Mouse (Mus musculus) forebrain, embryonic 13.5 days (tissue): Measurements from ENCODE around the gene Cib1. TPM values are rescaled to one million over a fixed set of nuclear protein-coding genes. Genes with fewer than 3 reads are reported as not detected.
A peak's percentile ranks its signal among the peaks of the same experiment; 100 is the strongest.

Experiments
- ATAC-seq: fragments of 200-750 bp; cut with Nextera tagmentation; 2 replicates; pipeline ENCODE4 v1.8.0; 2017
- H3K27ac ChIP-seq: fragments of 300-500 bp; sonication (generic); 2 replicates; pipeline ENCODE4 v1.5.1; 2015; ENCODE audit warnings: inconsistent platforms, mild to moderate bottlenecking, moderate library complexity
- H3K27me3 ChIP-seq: fragments of 300-500 bp; sonication (generic); 2 replicates; pipeline ENCODE4 v1.6.1; 2015; ENCODE audit warnings: mild to moderate bottlenecking, inconsistent platforms
- H3K36me3 ChIP-seq: fragments of 300-500 bp; sonication (generic); 2 replicates; pipeline ENCODE4 v1.6.1; 2015; ENCODE audit warnings: mild to moderate bottlenecking, inconsistent platforms; ENCODE audit not compliant: poor library complexity, severe bottlenecking
- H3K4me1 ChIP-seq: fragments of 300-500 bp; sonication (generic); 2 replicates; pipeline ENCODE4 v1.6.1; 2015; ENCODE audit warnings: inconsistent platforms
- H3K4me2 ChIP-seq: fragments of 300-500 bp; sonication (generic); 2 replicates; pipeline ENCODE4 v1.6.1; 2015; ENCODE audit warnings: inconsistent platforms, mild to moderate bottlenecking, moderate library complexity
- H3K4me3 ChIP-seq: fragments of 300-500 bp; sonication (generic); 2 replicates; pipeline ENCODE4 v1.5.1; 2015; ENCODE audit warnings: mild to moderate bottlenecking, inconsistent platforms
- H3K9ac ChIP-seq: fragments of 300-500 bp; sonication (generic); 2 replicates; pipeline ENCODE4 v1.6.1; 2015; ENCODE audit warnings: mild to moderate bottlenecking, inconsistent platforms
- H3K9me3 ChIP-seq: fragments of 300-500 bp; sonication (generic); replicated peaks from 2 replicates; pipeline ENCODE4 v1.6.1; 2016; ENCODE audit warnings: inconsistent platforms
- whole genome bisulfite sequencing: fragments of 180-500 bp; shearing (Covaris S2); methylation state at CpG from one replicate; pipeline ENCODE4 v1.1.7; 2015; 5-methylcytosine and 5-hydroxymethylcytosine counted together
- polyA plus RNA-seq: library from polyadenylated mRNA; unstranded; fragments of >200 nt; fragmentation: Nextera tagmentation; extraction: Ambion mirVana; gene quantifications from 2 replicates; pipeline ENCODE4 v1.2.1, GENCODE M21; 2015

The Cib1 gene
- polyA plus RNA-seq, 1 experiment from 2014 or later, result 34.4 TPM

DNA sequence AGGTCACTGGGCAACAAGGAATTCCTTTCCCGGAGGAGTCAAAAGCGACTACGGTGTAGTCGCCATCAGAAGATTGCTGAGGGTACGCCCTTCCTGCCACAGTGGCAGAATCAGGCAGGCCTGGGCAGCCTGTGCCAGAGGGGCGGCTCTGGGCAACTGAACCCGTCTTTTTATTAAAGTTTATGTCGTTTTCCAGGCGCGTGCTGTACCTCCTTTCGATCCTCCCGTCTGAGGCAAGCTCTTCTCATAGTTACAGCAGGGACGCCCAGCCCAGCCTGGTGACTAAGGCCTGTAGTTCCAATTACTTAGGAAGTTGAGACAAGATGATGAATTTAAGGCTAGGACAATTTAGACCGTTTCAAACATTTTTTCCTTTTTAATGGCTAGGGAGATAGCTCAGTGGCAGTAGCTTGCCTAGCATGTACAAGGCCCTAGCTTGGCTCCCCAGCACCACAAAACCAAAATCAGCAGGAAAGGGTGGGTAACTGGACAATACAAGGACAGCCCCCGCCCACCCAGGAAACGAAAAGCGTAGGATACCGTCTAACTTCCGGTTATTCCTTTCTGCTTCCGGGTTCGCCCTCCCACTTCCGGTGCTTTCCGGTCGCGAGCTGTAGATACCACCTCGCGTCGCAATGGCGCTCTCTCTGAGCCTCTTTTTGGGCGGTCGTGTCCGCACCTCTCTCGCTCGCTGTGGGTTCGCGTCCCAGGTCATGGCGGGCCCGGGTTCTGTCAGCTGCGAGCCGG is 28.2 kb upstream of the Cib1 start, which contains the start of gene Ngrn:
TSS of gene Ngrn (plus strand) at position 591 of the 747 bp plus-strand sequence.
- 25% methylated on average over 40 of the region's 40 CpGs for WGBS
- peak within 1 kb of the TSS; percentile 86 for H3K4me3 ChIP-seq
- peak within 1 kb of the TSS; percentile 80 for H3K27ac ChIP-seq
- no peaks in the 10 kb centered on the region for H3K9me3 ChIP-seq
- H3K4me1 ChIP-seq, result peaks cover 9% of the 10 kb centered on the region
- H3K36me3 ChIP-seq, result peaks cover 21% of the 10 kb centered on the region
- H3K27me3 ChIP-seq, result peaks cover 32% of the 10 kb centered on the region
- peak within 1 kb of the TSS; percentile 89 for H3K9ac ChIP-seq
- H3K4me2 ChIP-seq, result peak within 1 kb of the TSS; percentile 93
- peak; percentile 94 for ATAC-seq

DNA sequence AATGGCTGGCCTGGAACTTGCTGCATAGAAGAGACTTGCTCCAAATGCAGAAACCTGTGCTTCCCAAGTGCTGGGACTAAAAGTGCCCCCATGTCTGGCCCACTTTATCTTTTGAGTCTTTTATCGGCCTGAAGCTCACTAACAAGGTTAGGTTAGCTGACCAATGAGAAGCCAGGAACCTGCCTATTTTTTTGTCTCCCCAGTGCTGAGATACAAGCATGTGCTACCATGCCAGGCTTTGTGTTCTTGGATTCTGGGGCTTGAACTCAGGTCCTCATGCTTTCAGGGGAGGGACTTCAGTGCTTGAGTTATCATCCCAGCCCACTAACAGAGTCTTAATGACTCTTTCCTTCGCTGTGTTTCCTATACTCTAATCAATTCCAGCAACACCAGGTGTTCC is 25.1 kb upstream of the Cib1 start:
- H3K27ac ChIP-seq, result no peak overlapping the region
- no peaks in the 10 kb centered on the region for H3K9me3 ChIP-seq
- H3K4me3 ChIP-seq, result no peak overlapping the region
- no peaks in the 10 kb centered on the region for H3K36me3 ChIP-seq
- H3K9ac ChIP-seq, result no peak overlapping the region
- ATAC-seq, result no peak
- H3K4me2 ChIP-seq, result no peak overlapping the region
- peaks cover 50% of the 10 kb centered on the region for H3K27me3 ChIP-seq
- H3K4me1 ChIP-seq, result peaks cover 9% of the 10 kb centered on the region
- 74% methylated on average over 2 of the region's 2 CpGs for WGBS

DNA sequence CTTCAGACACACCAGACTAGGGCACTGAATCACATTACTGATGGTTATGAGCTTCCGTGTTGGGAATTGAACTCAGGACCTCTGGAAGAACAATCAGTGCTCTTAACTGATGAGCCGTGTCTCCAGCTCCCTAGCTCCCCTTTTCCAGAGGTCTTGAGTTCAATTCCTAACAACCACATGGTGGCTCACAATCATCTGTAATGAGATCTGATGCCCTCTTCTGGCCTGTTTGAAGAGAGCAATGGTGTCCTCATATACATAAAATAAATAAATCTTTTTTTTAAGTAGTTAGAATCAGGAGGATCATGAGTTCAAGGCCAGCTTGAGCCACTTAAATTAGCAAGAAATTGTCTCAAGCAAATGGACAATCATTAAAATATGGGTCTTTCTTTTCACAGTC is 23.4 kb upstream of the Cib1 start:
- Histone ChIP-seq H3K36me3 (no peaks in the 10 kb centered on the region), H3K27me3 (peaks cover 58% of the 10 kb centered on the region), H3K4me3 (no peak overlapping the region), H3K9me3 (no peaks in the 10 kb centered on the region), H3K27ac (no peak overlapping the region), H3K4me1 (no peaks in the 10 kb centered on the region), H3K4me2 (no peak overlapping the region), H3K9ac (no peak overlapping the region)
- WGBS, result 74% methylated on average over 2 of the region's 2 CpGs
- ATAC-seq, result no peak

DNA sequence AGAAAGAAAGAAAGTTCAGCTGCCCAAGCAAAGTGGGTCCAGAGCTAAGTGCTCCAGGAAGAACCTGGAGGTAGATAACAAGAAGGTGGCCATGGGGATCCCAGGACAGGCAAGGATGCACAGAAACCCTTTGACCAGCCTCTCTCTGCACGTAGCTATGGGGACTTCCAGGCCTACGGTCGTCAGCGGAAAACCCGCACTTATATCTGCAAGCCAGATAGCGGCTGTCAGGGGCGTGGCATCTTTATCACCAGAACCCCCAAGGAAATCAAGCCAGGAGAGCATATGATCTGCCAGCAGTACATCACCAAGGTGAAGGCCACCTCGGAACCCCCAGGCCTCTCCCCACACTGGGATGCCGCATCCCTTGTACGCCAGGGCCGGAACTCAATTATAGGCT is 20.3 kb upstream of the Cib1 start:
- no peak for ATAC-seq
- Histone ChIP-seq H3K27me3 (peaks cover 34% of the 10 kb centered on the region), H3K9ac (no peak overlapping the region), H3K27ac (no peak overlapping the region), H3K36me3 (no peaks in the 10 kb centered on the region), H3K4me3 (no peak overlapping the region), H3K4me2 (no peak overlapping the region), H3K4me1 (no peaks in the 10 kb centered on the region), H3K9me3 (no peaks in the 10 kb centered on the region)
- 91% methylated on average over 11 of the region's 11 CpGs for WGBS

DNA sequence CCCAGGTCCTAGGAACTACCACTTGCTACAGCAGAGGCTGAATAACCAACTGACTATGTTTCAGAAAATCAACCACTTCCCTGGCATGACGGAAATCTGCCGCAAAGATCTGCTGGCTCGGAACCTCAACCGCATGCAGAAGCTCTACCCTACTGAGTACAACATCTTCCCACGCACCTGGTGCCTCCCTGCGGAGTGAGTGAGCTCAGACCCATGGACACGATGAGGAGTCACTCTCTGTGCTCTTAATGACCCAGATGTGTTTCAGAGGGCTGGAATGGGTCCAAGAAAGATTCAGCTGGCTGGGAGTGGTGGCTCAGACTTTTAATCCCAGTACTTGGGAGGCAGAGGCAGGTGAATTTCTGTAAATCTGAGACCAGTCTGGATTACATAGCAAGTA is 19.8 kb upstream of the Cib1 start:
- Histone ChIP-seq H3K9me3 (no peaks in the 10 kb centered on the region), H3K27me3 (peaks cover 34% of the 10 kb centered on the region), H3K4me2 (no peak overlapping the region), H3K4me1 (no peaks in the 10 kb centered on the region), H3K4me3 (no peak overlapping the region), H3K27ac (no peak overlapping the region), H3K9ac (no peak overlapping the region), H3K36me3 (no peaks in the 10 kb centered on the region)
- no peak for ATAC-seq
- WGBS, result 84% methylated on average over 7 of the region's 7 CpGs

DNA sequence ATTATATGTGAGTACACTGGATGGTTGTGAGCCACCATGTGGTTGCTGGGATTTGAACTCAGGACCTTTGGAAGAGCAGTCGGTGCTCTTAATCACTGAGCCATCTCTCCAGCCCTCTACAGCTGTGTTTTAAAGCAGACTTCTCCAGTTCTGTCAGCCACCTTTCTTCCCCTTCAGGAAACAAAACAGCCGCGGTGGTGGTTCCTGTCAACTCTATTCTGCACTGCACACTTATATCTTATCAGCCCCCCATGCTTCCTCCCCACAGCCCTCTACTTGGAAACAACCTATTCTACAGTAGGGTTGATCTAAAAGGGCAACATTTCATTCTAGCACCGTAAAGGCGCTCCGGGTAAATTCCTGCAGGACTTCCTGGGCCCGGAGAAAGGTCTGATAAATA is 14.2 kb upstream of the Cib1 start:
- ATAC-seq, result no peak
- no peaks in the 10 kb centered on the region for H3K36me3 ChIP-seq
- WGBS, result 67% methylated on average over 7 of the region's 7 CpGs
- no peak overlapping the region; the same call in 1 of the 2 replicates for H3K27ac ChIP-seq
- peak overlapping the region; percentile 58 for H3K4me3 ChIP-seq
- H3K4me1 ChIP-seq, result no peaks in the 10 kb centered on the region
- peak overlapping the region; percentile 66 for H3K4me2 ChIP-seq
- H3K27me3 ChIP-seq, result peaks cover 6% of the 10 kb centered on the region; the same call in 1 of the 2 replicates
- H3K9ac ChIP-seq, result no peak overlapping the region
- no peaks in the 10 kb centered on the region for H3K9me3 ChIP-seq

DNA sequence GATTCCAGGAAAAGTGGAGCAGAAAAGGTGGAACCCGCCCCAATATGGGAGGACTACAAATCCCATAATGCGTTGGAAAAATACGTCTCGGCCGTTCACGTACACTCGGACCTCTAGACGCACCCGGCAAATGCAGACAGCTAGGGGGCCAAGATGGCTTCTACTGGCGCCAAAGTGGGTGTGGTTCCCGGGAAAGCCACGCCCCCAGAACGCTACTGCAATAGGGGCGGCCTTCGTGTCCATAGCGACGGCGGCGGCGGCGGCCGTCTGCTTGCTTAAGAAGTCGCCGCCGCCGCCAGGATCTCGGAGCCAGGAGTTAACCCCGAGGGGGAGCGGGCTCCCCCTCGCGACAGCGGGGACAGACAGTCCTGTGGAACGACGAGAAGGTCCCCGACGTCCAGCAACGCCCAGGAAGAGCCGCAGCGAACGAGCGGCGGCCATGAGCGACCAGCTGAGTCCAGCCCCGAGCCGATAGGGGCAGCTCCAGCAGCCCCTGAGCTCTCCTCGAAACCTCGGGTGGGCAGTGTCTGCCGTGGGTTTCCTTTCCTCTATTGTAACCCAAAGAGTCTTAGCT is 13.6 kb upstream of the Cib1 start, which contains the start of gene Ttll13:
TSS of gene Ttll13 (plus strand) at position 229 of the 574 bp plus-strand sequence.
- Histone ChIP-seq H3K4me1 (no peaks in the 10 kb centered on the region), H3K27me3 (no peaks in the 10 kb centered on the region), H3K4me2 (peak within 1 kb of the TSS; percentile 66), H3K9ac (peak within 1 kb of the TSS; percentile 73), H3K4me3 (peak within 1 kb of the TSS; percentile 58), H3K9me3 (no peaks in the 10 kb centered on the region), H3K27ac (peak within 1 kb of the TSS; percentile 69), H3K36me3 (no peaks in the 10 kb centered on the region)
- under 1% methylated on average over 48 of the region's 48 CpGs for WGBS
- peak; percentile 97 for ATAC-seq

DNA sequence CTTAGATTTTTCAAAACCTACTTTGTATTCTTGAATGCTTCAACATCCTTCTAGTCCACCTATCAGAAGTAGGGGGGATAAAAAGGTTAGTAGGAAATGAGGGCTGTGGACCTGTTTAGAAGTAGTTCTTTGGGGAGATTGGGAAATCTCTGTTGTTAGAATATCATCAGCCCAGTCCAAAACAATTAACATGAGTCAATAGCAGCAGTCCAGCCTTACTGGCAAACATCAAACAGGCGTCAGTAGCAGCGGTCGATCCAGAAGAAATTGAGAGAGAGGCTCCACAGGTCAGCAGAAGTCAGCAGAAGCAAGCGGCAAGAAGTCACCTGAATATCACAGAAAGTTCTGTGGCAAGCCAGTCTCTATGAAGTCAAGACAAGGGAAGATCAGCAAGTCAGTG is 12.2 kb upstream of the Cib1 start:
- 92% methylated on average over 4 of the region's 4 CpGs for WGBS
- H3K4me2 ChIP-seq, result no peak overlapping the region
- no peak for ATAC-seq
- H3K4me3 ChIP-seq, result no peak overlapping the region
- no peaks in the 10 kb centered on the region for H3K27me3 ChIP-seq
- no peaks in the 10 kb centered on the region for H3K4me1 ChIP-seq
- peaks cover 12% of the 10 kb centered on the region for H3K36me3 ChIP-seq
- H3K9ac ChIP-seq, result no peak overlapping the region
- no peak overlapping the region for H3K27ac ChIP-seq
- H3K9me3 ChIP-seq, result no peaks in the 10 kb centered on the region

DNA sequence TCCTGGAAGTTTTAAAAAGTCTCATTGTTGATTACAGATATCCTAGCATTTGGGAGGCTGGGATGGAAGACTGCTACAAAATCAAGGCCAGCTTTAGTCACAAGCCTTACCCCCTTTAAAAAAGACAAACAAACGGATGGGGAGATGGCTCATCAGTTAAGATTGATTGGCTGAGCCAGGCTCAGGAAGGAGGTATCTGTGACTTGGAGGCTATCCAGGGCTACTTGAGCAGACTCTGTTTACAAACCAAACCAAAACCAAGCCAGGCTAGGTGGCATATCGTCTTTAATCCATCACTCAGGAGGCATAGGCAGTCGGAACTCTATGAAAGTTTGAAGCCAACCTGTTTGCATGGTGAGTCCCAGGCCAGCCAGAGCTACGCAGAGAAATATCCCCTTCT is 9.0 kb upstream of the Cib1 start:
- 87% methylated on average over 4 of the region's 4 CpGs for WGBS

DNA sequence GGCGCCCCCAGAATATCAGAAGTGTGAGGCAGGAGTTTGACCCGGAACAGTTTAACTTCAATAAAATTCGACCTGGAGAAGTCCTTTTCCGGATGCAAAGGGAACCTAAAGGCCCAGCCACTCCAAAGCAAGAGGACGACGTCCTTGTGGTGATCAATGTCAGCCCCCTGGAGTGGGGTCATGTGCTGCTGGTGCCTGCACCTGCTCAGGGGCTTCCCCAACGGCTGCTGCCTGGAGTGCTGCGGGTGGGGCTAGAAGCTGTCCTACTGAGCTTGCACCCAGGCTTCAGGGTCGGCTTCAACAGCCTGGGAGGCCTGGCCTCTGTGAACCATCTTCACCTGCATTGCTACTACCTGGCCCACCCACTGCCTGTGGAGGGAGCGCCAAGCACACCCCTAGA is 5.9 kb upstream of the Cib1 start:
- Histone ChIP-seq H3K27me3 (no peaks in the 10 kb centered on the region), H3K27ac (no peak overlapping the region), H3K36me3 (peaks cover 30% of the 10 kb centered on the region), H3K4me3 (no peak overlapping the region), H3K4me1 (peaks cover 14% of the 10 kb centered on the region), H3K9ac (no peak overlapping the region), H3K9me3 (no peaks in the 10 kb centered on the region), H3K4me2 (no peak overlapping the region)
- 88% methylated on average over 10 of the region's 10 CpGs for WGBS
- no peak for ATAC-seq

More for the DNA sequence above, 9.0 kb upstream of the Cib1 start:
- no peak overlapping the region for H3K9ac ChIP-seq
- no peak overlapping the region for H3K4me2 ChIP-seq
- H3K4me1 ChIP-seq, result no peaks in the 10 kb centered on the region
- H3K27ac ChIP-seq, result no peak overlapping the region
- H3K4me3 ChIP-seq, result no peak overlapping the region
- H3K36me3 ChIP-seq, result peaks cover 30% of the 10 kb centered on the region
- no peak for ATAC-seq
- H3K27me3 ChIP-seq, result no peaks in the 10 kb centered on the region
- no peaks in the 10 kb centered on the region for H3K9me3 ChIP-seq

DNA sequence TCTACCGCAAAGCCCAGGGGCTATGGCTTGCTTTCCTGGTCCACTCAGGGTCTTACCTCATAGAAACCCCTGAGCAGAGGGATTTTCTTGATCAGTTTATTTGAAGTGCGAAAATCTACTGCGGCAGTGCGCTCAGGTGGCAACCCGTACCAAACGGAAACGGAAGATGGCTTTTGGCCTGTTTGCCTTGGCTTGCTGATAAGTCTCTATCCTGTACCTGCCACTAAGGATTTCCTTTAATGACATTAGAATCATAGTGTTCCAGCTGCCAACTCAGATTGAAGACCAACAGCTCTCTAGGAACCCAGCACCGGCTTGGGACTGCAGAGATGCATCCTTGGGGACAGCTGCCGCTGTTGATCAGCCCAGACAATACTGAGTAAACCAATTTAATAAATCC is 1.2 kb upstream of the Cib1 start:
- H3K4me1 ChIP-seq, result peaks cover 30% of the 10 kb centered on the region
- 0 out of 2 replicates have a peak overlapping the region, but pooled peaks have one; percentile 16 for H3K9ac ChIP-seq
- 84% methylated on average over 9 of the region's 9 CpGs for WGBS
- no peaks in the 10 kb centered on the region for H3K9me3 ChIP-seq
- 0 out of 2 replicates have a peak overlapping the region, but pooled peaks have one; percentile 68 for H3K4me3 ChIP-seq
- H3K4me2 ChIP-seq, result peak overlapping the region; percentile 83
- H3K27me3 ChIP-seq, result peaks cover 15% of the 10 kb centered on the region
- peaks cover 8% of the 10 kb centered on the region for H3K36me3 ChIP-seq
- ATAC-seq, result no peak
- H3K27ac ChIP-seq, result no peak overlapping the region

DNA sequence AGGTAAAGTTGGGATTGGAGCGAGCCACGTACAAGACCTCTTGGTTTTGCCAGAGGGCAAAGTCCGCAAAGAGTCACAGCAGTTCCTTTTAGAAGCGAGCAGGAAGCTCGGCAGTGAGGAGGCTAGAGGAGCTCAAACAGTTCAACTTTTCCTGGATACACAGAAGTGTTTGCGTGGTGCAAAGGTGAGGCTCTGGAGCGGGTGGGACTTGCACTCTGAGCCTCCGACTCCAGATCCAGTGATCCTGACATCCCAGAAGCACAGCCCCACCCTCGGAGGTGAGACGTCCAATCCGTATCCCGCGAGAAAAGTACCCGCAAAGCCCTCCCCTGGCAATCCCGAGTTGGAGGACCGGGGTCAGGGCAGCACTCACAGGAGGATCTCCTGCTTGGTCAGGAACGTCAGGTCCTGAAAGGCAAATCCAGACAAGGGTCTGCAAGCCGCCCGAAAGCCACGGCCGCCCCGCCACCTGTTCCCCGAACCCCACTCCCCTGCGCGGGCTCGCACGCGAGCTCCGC is 583 bp downstream of the Cib1 start:
- Histone ChIP-seq H3K36me3 (peaks cover 14% of the 10 kb centered on the region), H3K4me2 (peak overlapping the region; percentile 83), H3K9ac (peak overlapping the region; percentile 77), H3K27me3 (peaks cover 15% of the 10 kb centered on the region), H3K4me1 (peaks cover 30% of the 10 kb centered on the region), H3K27ac (no peak overlapping the region), H3K4me3 (peak overlapping the region; percentile 68), H3K9me3 (no peaks in the 10 kb centered on the region)
- no peak; the same call in 1 of the 2 replicates for ATAC-seq
- WGBS, result under 1% methylated on average over 29 of the region's 29 CpGs
